Mouse (Mus musculus) left cerebral cortex, adult 8-10 months (tissue): Measurements from ENCODE around the gene Rps27rt. TPM values are rescaled to one million over a fixed set of nuclear protein-coding genes. Genes with fewer than 3 reads are reported as not detected.

Experiments used
- total RNA-seq, 4 experiments: library from RNA; stranded (reverse); gene quantifications; 2 replicates each; pipeline ENCODE4 v1.2.4; 2022

Gene Rps27rt
- total RNA-seq, 4 experiments from 2014 or later: 9.8 to 44.3 (median 37.3) TPM

Other genes with a start within 250 kb of the Rps27rt start
- 1 to 10 TPM; 2.7 to 6.4 (median 4.9) TPM for gene Cmtm7, start 200.9 kb downstream of the Rps27rt start, total RNA-seq
- gene Cmtm8, start 138.6 kb downstream of the Rps27rt start, total RNA-seq: 1 to 10 TPM; 1.7 to 2.6 (median 2.2) TPM
- gene Gpd1l, start 48.8 kb downstream of the Rps27rt start, total RNA-seq: 10 to 100 TPM; 77.7 to 91.2 (median 80.0) TPM
- gene Osbpl10, start 4.2 kb downstream of the Rps27rt start, total RNA-seq: 10 to 100 TPM; 39.9 to 46.4 (median 45.2) TPM